Mouse (Mus musculus) hindbrain, embryonic 10.5 days (tissue): ENCODE measurements at regions not wholly inside any gene's neighbourhood (a gene's known extent, or its start where the extent isn't known, plus 50 kb on each side); places are given as distances from the start of the nearest gene placed in this dataset.

ENCODE experiments used
- DNase-seq: peaks from one replicate; pipeline ENCODE4 v3.0.0-alpha.2; 2017; ENCODE audit warnings: low spot score
- H3K27ac ChIP-seq: fragments of 300-500 bp; sonication (generic); 2 replicates; pipeline ENCODE4 v1.5.1; 2016; ENCODE audit warnings: mild to moderate bottlenecking, moderate library complexity
- H3K27me3 ChIP-seq: fragments of 300-500 bp; sonication (generic); 2 replicates; pipeline ENCODE4 v1.6.1; 2016; ENCODE audit warnings: mild to moderate bottlenecking; ENCODE audit not compliant: poor library complexity, insufficient read depth, severe bottlenecking
- H3K36me3 ChIP-seq: fragments of 300-500 bp; sonication (generic); 2 replicates; pipeline ENCODE4 v1.6.1; 2016; ENCODE audit warnings: mild to moderate bottlenecking, moderate library complexity
- H3K4me1 ChIP-seq: fragments of 300-500 bp; sonication (generic); replicated peaks from 2 replicates; pipeline ENCODE4 v1.6.1; 2016; ENCODE audit warnings: mild to moderate bottlenecking
- H3K4me3 ChIP-seq: fragments of 300-500 bp; sonication (generic); 2 replicates; pipeline ENCODE4 v1.5.1; 2016; ENCODE audit warnings: mild to moderate bottlenecking, moderate library complexity
- H3K9me3 ChIP-seq: fragments of 300-500 bp; sonication (generic); 2 replicates; pipeline ENCODE4 v1.6.1; 2016; ENCODE audit warnings: mild to moderate bottlenecking, moderate library complexity

- Histone ChIP-seq H3K4me1 (no peaks in the 10 kb centered on the region), H3K27ac (no peak overlapping the region), H3K36me3 (no peaks in the 10 kb centered on the region), H3K27me3 (no peaks in the 10 kb centered on the region), H3K9me3 (peaks cover 56% of the 10 kb centered on the region), H3K4me3 (no peak overlapping the region)
- no peak for DNase-seq
Observed at GRCm38 (mm10) chr7:48277366-48277765, 78.3 kb upstream of the Mrgprb4 start.

- DNase-seq = no peak
- H3K27me3 ChIP-seq = no peaks in the 10 kb centered on the region
- no peak overlapping the region for H3K27ac ChIP-seq
- peaks cover 55% of the 10 kb centered on the region for H3K9me3 ChIP-seq
- H3K4me1 ChIP-seq = no peaks in the 10 kb centered on the region
- H3K4me3 ChIP-seq = no peak overlapping the region
- H3K36me3 ChIP-seq = no peaks in the 10 kb centered on the region
Observed at GRCm38 (mm10) chr7:48261511-48261910, 62.4 kb upstream of the Mrgprb4 start.
